Mouse (Mus musculus) heart, adult 2 months (tissue): Measurements from ENCODE around the gene Fam50a. TPM values are rescaled to one million over a fixed set of nuclear protein-coding genes. Genes with fewer than 3 reads are reported as not detected.
A peak's percentile ranks its signal among the peaks of the same experiment; 100 is the strongest.

ENCODE experiments used
- DNase-seq, 2 experiments: peaks; one replicate each; pipeline ENCODE4 v3.0.0; 2021
- H3K27ac ChIP-seq: fragments of 200-600 bp; 2 replicates; pipeline ENCODE4 v1.8.1; 2022
- H3K27me3 ChIP-seq: fragments of 200-500 bp; 2 replicates; pipeline ENCODE4 v1.6.1; 2012; ENCODE audit warnings: mild to moderate bottlenecking, low read length, inconsistent platforms, mixed read lengths; ENCODE audit not compliant: control insufficient read depth, insufficient read depth
- H3K36me3 ChIP-seq: fragments of 200-500 bp; 2 replicates; pipeline ENCODE4 v1.6.1; 2012; ENCODE audit warnings: low read length, inconsistent platforms; ENCODE audit not compliant: control insufficient read depth, insufficient read depth
- H3K4me1 ChIP-seq: fragments of 200-500 bp; 2 replicates; pipeline ENCODE4 v1.6.1; 2011; ENCODE audit warnings: low read length; ENCODE audit not compliant: control insufficient read depth, insufficient read depth
- H3K4me3 ChIP-seq: fragments of 200-600 bp; 2 replicates; pipeline ENCODE4 v1.8.1; 2022
- H3K79me2 ChIP-seq: fragments of 200-500 bp; replicated peaks from 2 replicates; pipeline ENCODE4 v1.6.1; 2012; ENCODE audit warnings: mild to moderate bottlenecking, inconsistent platforms, low read length, moderate library complexity, mixed read lengths; ENCODE audit not compliant: control insufficient read depth, insufficient read depth
- H3K9ac ChIP-seq: fragments of 200-500 bp; 2 replicates; pipeline ENCODE4 v1.6.1; 2012; ENCODE audit warnings: low read depth, mild to moderate bottlenecking, control low read depth, inconsistent platforms, low read length, mixed read lengths
- CTCF ChIP-seq: fragments of 200-600 bp; IDR thresholded peaks from 2 replicates; pipeline ENCODE4 v1.8.1; 2022; ENCODE audit warnings: antibody characterized with exemption, mild to moderate bottlenecking, moderate library complexity
- EP300 ChIP-seq: fragments of 200-500 bp; IDR thresholded peaks from 2 replicates; pipeline ENCODE4 v1.6.1; 2011; ENCODE audit warnings: low read depth, low read length, control low read depth; ENCODE audit not compliant: insufficient read depth
- POLR2A ChIP-seq: fragments of 200-500 bp; IDR thresholded peaks from 2 replicates; pipeline ENCODE4 v1.6.1; 2011; ENCODE audit warnings: mild to moderate bottlenecking, low read depth, low read length, control low read depth; ENCODE audit not compliant: insufficient read depth
- WGBS: fragments of 180-500 bp; shearing (Covaris S2); methylation state at CpG from one replicate; pipeline ENCODE4 v1.1.7; 2018; 5-methylcytosine and 5-hydroxymethylcytosine counted together
- intact Hi-C: fragments of 180-260 bp; cut with DNase I; formaldehyde crosslinking; loops from one replicate; pipeline ENCODE4 v1.15.1; 2025
- polyA plus RNA-seq: library from polyadenylated mRNA; depleted of rRNA; stranded (reverse); fragments of >200 nt; gene quantifications from 2 replicates; pipeline ENCODE4 v1.2.3, GENCODE M21; 2012
- total RNA-seq, 2 experiments: library from RNA; stranded (reverse); gene quantifications; 2 replicates each; pipeline ENCODE4 v1.2.3; 2021

Fam50a gene
- total and polyA plus RNA-seq, 3 experiments: 7.1 to 24.9 (median 24.6) TPM

DNA sequence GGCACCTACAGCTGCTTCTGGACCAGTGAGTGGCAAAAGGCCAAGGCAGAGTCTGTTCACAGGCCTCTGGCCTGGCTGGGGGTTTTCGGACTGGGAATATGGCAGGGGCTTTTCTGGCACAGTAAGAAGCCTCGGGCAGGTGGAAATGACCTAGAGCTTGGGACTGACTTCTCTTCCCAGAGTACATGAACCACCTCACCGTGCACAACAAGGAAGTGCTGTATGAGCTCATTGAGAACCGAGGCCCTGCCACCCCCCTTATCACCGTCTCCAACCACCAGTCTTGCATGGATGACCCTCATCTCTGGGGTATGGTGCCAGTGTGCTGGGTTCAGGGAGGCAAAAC, 29.8 kb upstream of the Fam50a start:
- Histone ChIP-seq H3K4me3 (peak overlapping the region; percentile 56), H3K27ac (peak overlapping the region; percentile 91), H3K36me3 (no peaks in the 10 kb centered on the region; the same call in 1 of the 2 replicates), H3K9ac (peak overlapping the region; percentile 79), H3K79me2 (no peaks in the 10 kb centered on the region; the same call in 1 of the 2 replicates), H3K4me1 (peaks cover 6% of the 10 kb centered on the region), H3K27me3 (no peaks in the 10 kb centered on the region)
- intact Hi-C loops: loop anchor here (5.0 kb wide), 2 partner anchors 36 to 109 kb away; partner anchors contain the start of genes Fam3a, Flna and Ikbkg
- no peak for TF ChIP-seq CTCF
- TF ChIP-seq POLR2A: no peak
- DNase-seq: no peak
- WGBS: 36% methylated on average over 5 of the region's 5 CpGs

DNA sequence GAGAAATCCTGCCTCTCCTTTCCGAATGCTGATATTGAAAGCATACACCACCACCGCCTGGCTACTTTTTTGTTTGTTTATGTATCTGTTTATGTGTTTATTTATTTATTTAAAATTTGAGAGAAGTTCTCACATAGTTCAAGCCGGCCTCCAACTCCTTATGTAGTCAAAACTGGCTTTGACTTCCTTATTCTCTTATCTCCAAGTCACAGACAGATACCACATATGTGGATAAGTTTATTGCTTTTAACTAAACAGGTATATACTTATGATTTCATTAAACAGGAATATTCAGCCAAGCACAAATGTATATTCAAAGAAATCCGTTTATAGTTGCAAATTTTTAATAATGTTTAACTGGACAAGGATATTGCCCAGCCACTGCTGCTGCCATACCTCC, 19.4 kb upstream of the Fam50a start:
- Histone ChIP-seq H3K9ac (no peak overlapping the region), H3K79me2 (no peaks in the 10 kb centered on the region), H3K27ac (no peak overlapping the region), H3K4me3 (no peak overlapping the region), H3K4me1 (no peaks in the 10 kb centered on the region; the same call in 1 of the 2 replicates), H3K27me3 (no peaks in the 10 kb centered on the region), H3K36me3 (no peaks in the 10 kb centered on the region)
- 67% methylated on average over 4 of the region's 4 CpGs for WGBS
- intact Hi-C loops: no loop called here
- TF ChIP-seq POLR2A: no peak
- no peak for TF ChIP-seq CTCF
- TF ChIP-seq EP300: no peak
- DNase-seq: no peak

DNA sequence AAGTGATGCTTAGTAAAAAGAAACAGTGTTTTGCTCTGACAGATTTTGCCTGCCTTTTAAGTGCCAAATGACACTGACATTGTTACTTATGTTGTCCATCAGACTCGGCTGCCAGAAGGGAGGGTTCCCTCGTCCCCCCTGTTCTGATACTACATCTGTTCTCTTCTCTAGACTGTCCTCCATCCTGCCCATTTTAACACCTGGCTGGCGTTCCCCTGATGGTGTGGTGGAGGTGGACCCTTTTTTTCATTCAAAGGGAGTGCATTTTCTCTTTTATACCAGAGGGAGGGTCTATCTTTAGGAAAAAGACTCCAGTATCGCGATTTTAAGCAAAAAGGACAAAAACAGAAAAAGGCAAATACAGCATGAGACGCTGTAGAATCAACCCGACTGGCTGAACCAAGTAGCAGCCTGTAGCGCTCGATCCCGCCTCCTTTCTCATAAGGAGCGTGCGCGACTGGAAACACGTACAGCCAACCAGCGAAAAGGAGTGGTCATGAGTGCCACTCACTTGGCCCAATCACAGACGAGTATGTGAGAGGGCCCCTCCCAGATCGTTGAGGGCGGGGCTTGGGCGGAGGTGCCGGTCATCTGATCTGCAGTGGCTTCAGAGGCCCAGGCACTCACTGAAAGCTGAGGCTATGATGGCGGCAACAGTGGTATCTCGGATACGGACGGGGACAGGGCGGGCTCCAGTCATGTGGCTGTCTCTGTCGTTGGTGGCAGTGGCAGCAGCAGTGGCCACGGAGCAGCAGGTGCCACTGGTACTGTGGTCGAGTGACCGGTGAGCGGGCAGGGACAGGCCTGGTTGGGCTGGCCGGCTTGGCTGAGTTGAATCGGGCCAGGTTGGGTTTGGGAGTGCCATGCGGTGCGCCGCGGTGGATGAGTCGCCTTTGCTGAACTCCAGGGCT, 16.0 kb upstream of the Fam50a start, which contains the start of gene Atp6ap1:
Gene Atp6ap1 (plus strand): TSS at position 560 of the 911 bp plus-strand sequence.
- Histone ChIP-seq H3K4me1 (no peaks in the 10 kb centered on the region; the same call in 1 of the 2 replicates), H3K9ac (peak within 1 kb of the TSS; percentile 99), H3K27me3 (no peaks in the 10 kb centered on the region), H3K4me3 (peak within 1 kb of the TSS; percentile 68), H3K27ac (peak within 1 kb of the TSS; percentile 63), H3K36me3 (no peaks in the 10 kb centered on the region), H3K79me2 (no peaks in the 10 kb centered on the region)
- peak; percentile 95 to 96 for DNase-seq
- intact Hi-C loops: loop anchor here (2.0 kb wide), 2 partner anchors 26 to 48 kb away; partner anchors contain the start of genes Flna and Rpl10
- peak; percentile 91 for TF ChIP-seq POLR2A
- 0 out of 2 replicates have a peak, but pooled peaks have one; percentile 46 for TF ChIP-seq EP300
- no peak for TF ChIP-seq CTCF
- WGBS: 17% methylated on average over 37 of the region's 37 CpGs

GRCm38 (mm10) chrX:74298348-74298747, 14.5 kb upstream of the Fam50a start:
- H3K4me1 ChIP-seq: no peaks in the 10 kb centered on the region; the same call in 1 of the 2 replicates
- intact Hi-C loops: no loop called here
- no peaks in the 10 kb centered on the region for H3K79me2 ChIP-seq
- H3K36me3 ChIP-seq: no peaks in the 10 kb centered on the region
- H3K27me3 ChIP-seq: no peaks in the 10 kb centered on the region
- H3K27ac ChIP-seq: no peak overlapping the region
- H3K4me3 ChIP-seq: no peak overlapping the region
- no peak for TF ChIP-seq EP300
- TF ChIP-seq POLR2A: no peak
- no peak for TF ChIP-seq CTCF
- DNase-seq: no peak
- no peak overlapping the region for H3K9ac ChIP-seq
- 82% methylated on average over 1 of the region's 1 CpGs for WGBS

DNA sequence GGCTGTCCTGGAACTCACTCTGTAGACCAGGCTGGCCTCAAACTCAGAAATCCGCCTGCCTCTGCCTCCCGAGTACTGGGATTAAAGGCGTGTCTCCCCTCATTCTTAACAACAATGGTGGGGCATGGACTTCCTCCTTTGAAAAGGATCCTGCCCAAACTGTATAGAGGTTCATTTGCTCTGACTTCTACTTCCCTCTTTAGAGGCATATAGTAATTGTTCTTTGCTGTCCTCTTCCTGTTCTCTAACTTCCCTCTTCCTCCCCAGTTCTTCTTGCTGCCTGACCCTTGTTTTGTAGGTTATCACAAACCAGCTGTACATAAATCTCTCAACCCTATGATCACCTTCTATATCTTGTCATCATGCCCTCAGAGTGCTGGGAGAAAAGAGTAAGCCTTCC, 13.1 kb upstream of the Fam50a start:
- H3K27me3 ChIP-seq: no peaks in the 10 kb centered on the region
- H3K4me3 ChIP-seq: no peak overlapping the region
- no peak for DNase-seq
- H3K9ac ChIP-seq: no peak overlapping the region
- H3K36me3 ChIP-seq: no peaks in the 10 kb centered on the region
- H3K4me1 ChIP-seq: no peaks in the 10 kb centered on the region; the same call in 1 of the 2 replicates
- H3K79me2 ChIP-seq: no peaks in the 10 kb centered on the region
- intact Hi-C loops: loop anchor here (10.0 kb wide), 1 partner anchor 725 kb away; no protein-coding TSS in a partner anchor
- no peak for TF ChIP-seq EP300
- TF ChIP-seq POLR2A: no peak
- H3K27ac ChIP-seq: no peak overlapping the region
- 75% methylated on average over 3 of the region's 3 CpGs for WGBS
